9 mouse cellular contexts compared by ENCODE assay signal in the genomic region with DNA sequence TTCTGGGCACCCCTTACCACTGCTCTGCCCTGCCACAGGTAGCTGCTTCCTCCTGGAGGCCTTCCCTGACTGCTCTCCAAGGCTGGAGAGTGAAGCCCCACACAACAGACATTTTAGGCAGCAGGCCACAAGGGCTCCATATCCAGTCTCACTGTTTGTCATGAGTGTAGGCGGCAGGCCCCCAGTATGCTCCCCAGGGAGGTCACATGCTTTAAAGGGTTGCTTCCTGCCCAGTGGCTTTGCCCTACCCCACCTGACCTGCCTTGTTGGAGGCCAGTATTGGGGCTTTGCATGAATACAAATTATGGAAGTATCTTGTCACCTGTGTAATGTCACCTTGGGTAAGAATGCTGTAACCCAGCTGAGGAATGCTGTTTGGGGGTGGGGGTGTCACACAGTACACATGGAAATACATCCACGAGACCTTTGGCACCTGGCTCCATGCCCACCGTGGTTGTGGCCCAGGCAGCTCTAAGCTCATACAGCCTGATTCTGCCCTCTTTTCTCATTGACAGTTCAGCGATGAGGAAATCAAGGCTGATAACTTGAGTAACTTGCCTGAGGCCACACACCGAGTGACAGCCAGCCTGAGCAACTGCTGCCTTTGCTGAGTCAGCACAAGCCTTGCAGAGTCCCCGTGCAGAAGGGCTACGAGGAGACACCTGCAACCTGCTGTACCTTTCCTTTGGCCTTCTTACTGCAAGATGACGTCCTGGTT. TPM values are rescaled to one million over a fixed set of nuclear protein-coding genes. Genes with fewer than 3 reads are reported as not detected.
DNase-seq lines count a peak whose midpoint lies in the region; ATAC-seq and TF ChIP-seq lines count a peak whose summit lies in the region.
"Had no signal": no experiment of that assay in that cellular context is flagged by ENCODE, and none has a peak within 500 bp of the region (broad histone marks: within the 10 kb centered on the region; RNA-seq: fewer than 3 reads in every experiment).

Gene Dok3 (minus strand): TSS at position 99 of the 718 bp plus-strand sequence.

- TF ChIP-seq POLR2A in brain, embryonic 14.5 days (IDR thresholded peaks at IDR 0.05; ENCODE audit: borderline replicate concordance, extremely low read depth, insufficient read depth, insufficient read length, poor library complexity, severe bottlenecking), result no peak

- ATAC-seq in megakaryocyte progenitor cell, adult 5-6 weeks (replicated peaks; ENCODE audit: poor library complexity), result peak; percentile 45
- no peak for ATAC-seq in megakaryocyte-erythroid progenitor cell, adult 5-6 weeks (replicated peaks; ENCODE audit: low FRiP score, low TSS enrichment, poor library complexity, severe bottlenecking)

- DNase-seq in kidney, postnatal 10 days, result peak; percentile 61
- DNase-seq in kidney, adult 18-20 months, result no peak
- peak; percentile 87 to 90 for DNase-seq in B cell, adult 2 months
- DNase-seq in brain, embryonic 14.5 days (ENCODE audit: low read depth), result no peak
- DNase-seq in ovary, postnatal 10 days (ENCODE audit: low spot score), result no peak
- DNase-seq in thymus, postnatal 0 days (ENCODE audit: low spot score), result no peak
- DNase-seq: right cerebral cortex, adult 18-20 months had no signal

- no peak for TF ChIP-seq CTCF in brain, embryonic 14.5 days (IDR thresholded peaks at IDR 0.05; ENCODE audit: borderline replicate concordance, extremely low read depth, insufficient read depth, insufficient read length)

RNA-seq across cellular contexts. Expression of gene Dok3, which starts in this region (rescaled TPM):
- polyA plus RNA-seq in brain, embryonic 14.5 days (2012; rRNA removed), result 15.9 and 20.0 TPM in 2 replicates
- total RNA-seq in megakaryocyte progenitor cell, adult 5-6 weeks (2015), result 18.1 and 34.6 TPM in 2 replicates
- total RNA-seq in megakaryocyte progenitor cell, adult 5-6 weeks (2017), result 22.9 and 31.2 TPM in 2 replicates
- 1.5 and 2.2 TPM in 2 replicates for total RNA-seq in megakaryocyte-erythroid progenitor cell, adult 5-6 weeks (2014; fragmentation: Nextera tagmentation)
- 1.8 and 2.9 TPM in 2 replicates for total RNA-seq in megakaryocyte-erythroid progenitor cell, adult 5-6 weeks (2017)
- 2.6 and 2.7 TPM in 2 replicates for polyA plus RNA-seq in thymus, postnatal 0 days (2015; fragmentation: Nextera tagmentation; extraction: Ambion mirVana)

Comparison
In these comparisons a context has a peak if more than half of its experiments do, and no peak if none do; other contexts are left out.
1. RNA of gene Dok3 (total RNA-seq): 18.1 to 34.6 TPM in megakaryocyte progenitor cell, adult 5-6 weeks; 1.5 to 2.9 TPM in megakaryocyte-erythroid progenitor cell, adult 5-6 weeks; every median in the first group is over 4 times any median in the second.
2. DNase-seq: peak in kidney, postnatal 10 days (single experiment) and B cell, adult 2 months (2 of 2); none in kidney, adult 18-20 months (single experiment), brain, embryonic 14.5 days (single experiment), ovary, postnatal 10 days (single experiment) and thymus, postnatal 0 days (single experiment).